Mouse (Mus musculus) midbrain, embryonic 14.5 days (tissue): ENCODE data around the gene Cebpg. TPM values are rescaled to one million over a fixed set of nuclear protein-coding genes. Genes with fewer than 3 reads are reported as not detected.

Experiments used
- ATAC-seq: fragments of 200-750 bp; cut with Nextera tagmentation; 2 replicates; pipeline ENCODE4 v1.8.0; 2017; ENCODE audit warnings: moderate number of reproducible peaks, moderate library complexity; ENCODE audit not compliant: low FRiP score, low TSS enrichment
- DNase-seq: peaks from one replicate; pipeline ENCODE4 v3.0.0-alpha.2; 2015
- H3K27ac ChIP-seq: fragments of 300-500 bp; sonication (generic); replicated peaks from 2 replicates; pipeline ENCODE4 v1.5.1; 2014; ENCODE audit warnings: mild to moderate bottlenecking, low read depth, low read length, moderate library complexity
- H3K27me3 ChIP-seq: fragments of 300-500 bp; sonication (generic); 2 replicates; pipeline ENCODE4 v1.6.1; 2014; ENCODE audit warnings: low read length, control low read depth, mixed read lengths; ENCODE audit not compliant: control insufficient read depth, insufficient read depth
- H3K36me3 ChIP-seq: fragments of 300-500 bp; sonication (generic); 2 replicates; pipeline ENCODE4 v1.6.1; 2014; ENCODE audit warnings: low read length, control low read depth; ENCODE audit not compliant: control insufficient read depth, insufficient read depth
- H3K4me1 ChIP-seq: fragments of 300-500 bp; sonication (generic); 2 replicates; pipeline ENCODE4 v1.6.1; 2014; ENCODE audit warnings: mild to moderate bottlenecking, antibody characterized with exemption, low read length, control low read depth; ENCODE audit not compliant: control insufficient read depth, insufficient read depth
- H3K4me2 ChIP-seq: fragments of 300-500 bp; sonication (generic); 2 replicates; pipeline ENCODE4 v1.6.1; 2014; ENCODE audit warnings: mild to moderate bottlenecking, low read length, moderate library complexity
- H3K4me3 ChIP-seq: fragments of 300-500 bp; sonication (generic); replicated peaks from 2 replicates; pipeline ENCODE4 v1.5.1; 2014; ENCODE audit warnings: low read depth, low read length
- H3K9ac ChIP-seq: fragments of 300-500 bp; sonication (generic); replicated peaks from 2 replicates; pipeline ENCODE4 v1.6.1; 2014; ENCODE audit warnings: mild to moderate bottlenecking, low read length, moderate library complexity
- H3K9me3 ChIP-seq: fragments of 300-500 bp; sonication (generic); 2 replicates; pipeline ENCODE4 v1.6.1; 2016; ENCODE audit warnings: low read length, control low read depth, mixed read lengths; ENCODE audit not compliant: control insufficient read depth
- WGBS: fragments of 180-500 bp; shearing (Covaris S2); extraction: QIAGEN DNeasy Blood & Tissue Kit; methylation state at CpG from one replicate; pipeline ENCODE4 v1.1.7; 2014; 5-methylcytosine and 5-hydroxymethylcytosine counted together
- polyA plus RNA-seq: library from polyadenylated mRNA; unstranded; fragments of >200 nt; fragmentation: Nextera tagmentation; extraction: Ambion mirVana; gene quantifications from 2 replicates; pipeline ENCODE4 v1.2.1, GENCODE M21; 2014

The Cebpg gene
- polyA plus RNA-seq, 1 experiment from 2014 or later: 32.0 TPM

- no peak overlapping the region; the same call in 1 of the 2 replicates for H3K9ac ChIP-seq
- no peaks in the 10 kb centered on the region for H3K9me3 ChIP-seq
- DNase-seq: no peak
- H3K4me1 ChIP-seq: peaks cover 11% of the 10 kb centered on the region
- WGBS: 27% methylated on average over 10 of the region's 10 CpGs
- H3K27me3 ChIP-seq: no peaks in the 10 kb centered on the region
- peak overlapping the region; percentile 58 for H3K4me2 ChIP-seq
- no peak; the same call in 1 of the 2 replicates for ATAC-seq
- peak overlapping the region; percentile 93 for H3K4me3 ChIP-seq
- no peaks in the 10 kb centered on the region for H3K36me3 ChIP-seq
- peak overlapping the region; percentile 14; the same call in 1 of the 2 replicates for H3K27ac ChIP-seq
Observed at GRCm38 (mm10) chr7:35056999-35057398, 626 bp upstream of the Cebpg start.

DNA sequence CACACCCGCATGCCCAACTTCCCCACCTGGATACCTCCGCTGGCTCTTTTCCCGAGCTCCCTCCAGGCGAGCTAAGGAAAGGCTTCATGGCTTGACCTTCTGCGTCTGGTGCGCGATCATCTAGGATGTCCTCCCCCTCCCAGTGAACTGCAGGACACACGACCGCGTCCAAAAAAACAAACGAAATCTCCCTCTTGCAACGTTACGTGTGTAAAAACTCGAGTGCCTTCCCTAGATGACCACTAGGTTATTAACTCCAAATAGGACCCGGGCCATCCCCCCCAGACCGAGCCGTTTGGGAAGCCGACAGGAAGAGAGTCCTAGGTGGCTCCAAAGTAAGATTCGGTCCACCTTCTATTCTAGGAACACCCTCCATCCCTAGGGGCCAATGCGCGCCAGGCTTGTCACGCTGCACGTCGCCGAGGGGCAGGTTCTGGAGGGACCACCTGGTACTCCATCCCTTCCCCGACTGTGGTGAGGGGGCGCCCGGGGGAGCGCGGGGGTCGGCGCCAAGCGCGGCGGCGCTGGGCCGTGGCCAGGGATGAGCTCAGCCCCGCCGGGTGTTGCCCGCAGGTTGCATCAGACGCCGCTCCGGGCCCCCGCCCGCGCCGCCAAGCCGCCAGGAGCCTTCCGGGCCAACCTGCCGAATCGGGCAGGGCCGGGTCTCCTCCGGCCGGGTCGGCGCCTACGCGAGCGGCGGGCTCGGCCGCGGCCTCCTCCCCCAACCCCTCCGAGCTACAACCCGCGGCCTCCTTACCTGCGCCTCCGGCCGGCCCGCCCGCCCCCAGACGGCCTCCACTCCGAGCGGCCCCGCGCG lies 546 bp downstream of the Cebpg start:
- peak overlapping the region; percentile 58 for H3K4me2 ChIP-seq
- peak; percentile 73 for DNase-seq
- H3K9me3 ChIP-seq: no peaks in the 10 kb centered on the region

DNA sequence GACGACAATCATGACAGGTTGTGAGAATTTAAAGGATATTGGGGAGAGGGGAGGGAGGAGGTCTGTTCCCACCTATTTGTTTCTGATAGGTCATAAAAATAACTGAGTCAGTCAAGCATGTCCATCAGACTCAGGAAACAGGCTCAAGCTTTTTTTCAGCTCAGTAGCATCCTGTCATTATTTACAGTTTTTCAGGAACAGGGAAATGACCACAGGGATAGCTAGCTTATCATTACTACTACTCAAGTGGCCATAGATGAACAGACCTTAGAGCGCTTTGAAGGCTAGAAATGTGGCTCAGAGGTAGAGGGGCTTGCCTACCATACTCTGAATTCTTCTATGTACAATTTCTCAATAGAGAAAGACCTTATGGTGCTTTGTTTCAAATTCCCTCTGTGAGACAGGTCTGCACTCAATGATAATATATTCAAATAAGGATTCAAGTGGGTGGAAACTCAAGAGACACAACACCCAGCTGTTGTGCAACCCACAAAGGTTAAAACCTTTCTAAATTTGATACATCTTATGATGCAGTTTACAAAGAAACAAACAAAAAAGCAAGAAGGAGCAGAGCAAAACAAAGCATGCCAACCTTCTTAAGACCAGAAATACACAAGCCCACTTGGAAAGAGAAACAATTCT lies 1.3 kb downstream of the Cebpg start:
- H3K27me3 ChIP-seq: no peaks in the 10 kb centered on the region
- H3K4me2 ChIP-seq: peak overlapping the region; percentile 58
- peak overlapping the region; percentile 95 for H3K9ac ChIP-seq
- no peak overlapping the region for H3K27ac ChIP-seq
- no peak for ATAC-seq
- peaks cover 10% of the 10 kb centered on the region for H3K36me3 ChIP-seq
- H3K9me3 ChIP-seq: no peaks in the 10 kb centered on the region
- H3K4me1 ChIP-seq: peaks cover 11% of the 10 kb centered on the region
- WGBS: 53% methylated on average over 2 of the region's 2 CpGs
- DNase-seq: no peak
- H3K4me3 ChIP-seq: peak overlapping the region; percentile 93

More for the DNA sequence above, 546 bp downstream of the Cebpg start:
- peak overlapping the region; percentile 89 for H3K27ac ChIP-seq
- H3K36me3 ChIP-seq: peaks cover 2% of the 10 kb centered on the region
- no peaks in the 10 kb centered on the region for H3K27me3 ChIP-seq
- under 1% methylated on average over 63 of the region's 77 CpGs for WGBS
- H3K4me3 ChIP-seq: peak overlapping the region; percentile 93
- H3K9ac ChIP-seq: peak overlapping the region; percentile 95
- peak; percentile 88 for ATAC-seq
- H3K4me1 ChIP-seq: peaks cover 11% of the 10 kb centered on the region

DNA sequence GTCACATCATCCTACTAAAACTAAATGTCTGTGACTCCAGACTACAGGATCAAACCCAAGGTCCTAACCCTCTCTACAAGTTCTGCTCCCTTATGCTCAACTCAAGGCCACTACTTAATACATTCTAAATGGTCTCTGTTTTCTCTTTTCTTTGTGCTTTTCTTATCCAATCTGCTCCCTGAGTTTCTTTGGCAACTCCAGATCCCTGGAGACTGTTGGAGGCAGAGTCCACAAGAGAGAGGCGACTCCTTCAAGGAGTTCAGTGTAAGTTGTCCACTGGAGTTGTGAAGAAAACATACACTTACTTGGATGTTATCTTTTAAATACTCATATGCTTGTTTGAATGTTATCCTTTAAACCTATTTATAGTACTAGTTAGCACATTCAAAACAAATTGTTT lies 2.1 kb downstream of the Cebpg start:
- H3K9ac ChIP-seq: no peak overlapping the region
- H3K4me3 ChIP-seq: no peak overlapping the region
- ATAC-seq (no peak), DNase-seq (no peak)
- no peaks in the 10 kb centered on the region for H3K9me3 ChIP-seq
- peaks cover 11% of the 10 kb centered on the region for H3K4me1 ChIP-seq
- no peak overlapping the region for H3K27ac ChIP-seq
- no peaks in the 10 kb centered on the region for H3K27me3 ChIP-seq
- no peak overlapping the region for H3K4me2 ChIP-seq
- peaks cover 17% of the 10 kb centered on the region for H3K36me3 ChIP-seq
- WGBS: 78% methylated on average over 1 of the region's 1 CpGs

DNA sequence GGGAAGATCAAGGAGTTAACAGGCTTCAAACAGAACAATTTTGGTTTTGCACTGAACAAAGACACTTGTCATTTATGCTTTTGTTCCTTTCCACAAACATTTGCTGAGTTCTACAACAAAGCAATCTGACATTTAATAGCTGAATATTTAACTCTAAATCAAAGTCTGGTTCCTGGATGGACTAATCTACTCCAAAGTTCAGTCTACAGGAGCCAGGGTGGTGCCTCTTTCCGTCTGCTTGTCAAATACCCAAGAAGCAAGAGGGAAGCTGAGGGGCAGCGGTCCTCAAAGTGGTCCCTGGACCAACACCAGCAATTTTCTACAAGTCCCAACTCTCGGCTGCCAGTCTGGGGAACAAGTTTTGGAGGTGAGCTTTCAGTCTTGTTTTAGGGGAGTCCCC lies 3.2 kb downstream of the Cebpg start:
- Histone ChIP-seq H3K9me3 (no peaks in the 10 kb centered on the region), H3K27ac (no peak overlapping the region), H3K36me3 (peaks cover 25% of the 10 kb centered on the region), H3K4me2 (no peak overlapping the region), H3K9ac (no peak overlapping the region), H3K4me1 (peaks cover 11% of the 10 kb centered on the region), H3K27me3 (no peaks in the 10 kb centered on the region), H3K4me3 (no peak overlapping the region)
- ATAC-seq (no peak), DNase-seq (no peak)
- WGBS: 93% methylated on average over 3 of the region's 3 CpGs

- WGBS: 90% methylated on average over 12 of the region's 12 CpGs
- H3K36me3 ChIP-seq: peaks cover 37% of the 10 kb centered on the region
- ATAC-seq: no peak
- peaks cover 11% of the 10 kb centered on the region for H3K4me1 ChIP-seq
- no peak overlapping the region for H3K27ac ChIP-seq
- H3K4me3 ChIP-seq: no peak overlapping the region
- H3K4me2 ChIP-seq: no peak overlapping the region
- DNase-seq: no peak
- no peaks in the 10 kb centered on the region for H3K9me3 ChIP-seq
- H3K27me3 ChIP-seq: no peaks in the 10 kb centered on the region
- no peak overlapping the region for H3K9ac ChIP-seq
Observed at GRCm38 (mm10) chr7:35050540-35050939, 5.8 kb downstream of the Cebpg start.

- WGBS: 98% methylated on average over 4 of the region's 4 CpGs
- Histone ChIP-seq H3K9ac (no peak overlapping the region), H3K4me2 (no peak overlapping the region), H3K9me3 (no peaks in the 10 kb centered on the region), H3K4me1 (no peaks in the 10 kb centered on the region), H3K4me3 (no peak overlapping the region), H3K27ac (no peak overlapping the region), H3K36me3 (peaks cover 67% of the 10 kb centered on the region), H3K27me3 (no peaks in the 10 kb centered on the region)
- no peak for ATAC-seq
- no peak for DNase-seq
Observed at GRCm38 (mm10) chr7:35046091-35046490, 10.3 kb downstream of the Cebpg start.

- DNase-seq: no peak
- no peak for ATAC-seq
- no peaks in the 10 kb centered on the region for H3K27me3 ChIP-seq
- peaks cover 58% of the 10 kb centered on the region for H3K36me3 ChIP-seq
- no peaks in the 10 kb centered on the region for H3K4me1 ChIP-seq
- no peaks in the 10 kb centered on the region for H3K9me3 ChIP-seq
- H3K4me3 ChIP-seq: no peak overlapping the region
- H3K27ac ChIP-seq: no peak overlapping the region
- H3K9ac ChIP-seq: no peak overlapping the region
- H3K4me2 ChIP-seq: no peak overlapping the region
- WGBS: 89% methylated on average over 2 of the region's 2 CpGs
Observed at GRCm38 (mm10) chr7:35044719-35045118, 11.7 kb downstream of the Cebpg start.
